ENCODE assay signal across 28 mouse cellular contexts in the genomic region with DNA sequence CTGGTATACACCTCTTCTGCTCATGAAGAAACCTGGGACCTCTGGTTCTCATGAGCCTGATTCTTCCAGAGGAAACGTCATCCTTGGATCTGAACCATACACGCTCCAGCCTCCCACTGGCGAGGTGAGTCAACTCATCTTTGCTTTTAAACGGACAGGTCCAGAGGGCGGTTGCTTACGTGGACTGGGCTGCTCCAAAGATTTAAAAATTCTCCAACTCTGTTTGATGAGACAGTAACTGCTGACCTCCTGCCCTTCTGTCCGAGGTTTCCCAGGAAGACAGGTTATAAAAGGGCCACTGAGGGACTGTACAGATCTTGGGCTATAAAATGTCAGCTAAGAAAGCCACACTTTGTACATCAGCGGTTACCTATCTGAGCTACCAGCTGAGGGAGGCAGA. TPM values are rescaled to one million over a fixed set of nuclear protein-coding genes. Genes with fewer than 3 reads are reported as not detected.
DNase-seq lines count a peak whose midpoint lies in the region; ATAC-seq and TF ChIP-seq lines count a peak whose summit lies in the region.
"Had no signal": no experiment of that assay in that cellular context is flagged by ENCODE, and none has a peak within 500 bp of the region (broad histone marks: within the 10 kb centered on the region; RNA-seq: fewer than 3 reads in every experiment).

No protein-coding gene starts in this region.

- no peak for TF ChIP-seq EP300 in liver, postnatal 0 days (IDR thresholded peaks at IDR 0.05; ENCODE audit: low read depth)

- no peak for TF ChIP-seq CTCF in liver, postnatal 0 days (IDR thresholded peaks at IDR 0.05; ENCODE audit: low read depth)

- H3K9ac ChIP-seq in kidney, embryonic 16.5 days (replicated peaks; ENCODE audit: low read length) = no peak overlapping the region
- no peak overlapping the region for H3K9ac ChIP-seq in kidney, embryonic 15.5 days
- H3K9ac ChIP-seq in liver, postnatal 0 days (replicated peaks) = no peak overlapping the region
- H3K9ac ChIP-seq in liver, embryonic 12.5 days = no peak overlapping the region
- H3K9ac ChIP-seq: embryonic facial prominence, embryonic 13.5 days; forebrain, embryonic 12.5 days; forebrain, embryonic 15.5 days; heart, embryonic 12.5 days; heart, embryonic 15.5 days had no signal

- 65% methylated on average over 8 of the region's 8 CpGs for whole genome bisulfite sequencing in kidney, embryonic 16.5 days
- 72% methylated on average over 8 of the region's 8 CpGs for WGBS in kidney, embryonic 15.5 days
- 60% methylated on average over 8 of the region's 8 CpGs for WGBS in liver, postnatal 0 days (ENCODE audit: insufficient replicate concordance)
- 71% methylated on average over 8 of the region's 8 CpGs for WGBS in liver, embryonic 12.5 days (ENCODE audit: insufficient replicate concordance)

- H3K9me3 ChIP-seq in kidney, embryonic 16.5 days (ENCODE audit: low read length) = no peaks in the 10 kb centered on the region
- H3K9me3 ChIP-seq in kidney, embryonic 15.5 days (replicated peaks) = no peaks in the 10 kb centered on the region
- H3K9me3 ChIP-seq in liver, postnatal 0 days (ENCODE audit: low read length) = no peaks in the 10 kb centered on the region
- no peaks in the 10 kb centered on the region for H3K9me3 ChIP-seq in liver, embryonic 12.5 days (replicated peaks)
- H3K9me3 ChIP-seq: embryonic facial prominence, embryonic 10.5 days; embryonic facial prominence, embryonic 13.5 days; forebrain, embryonic 12.5 days; forebrain, embryonic 15.5 days; heart, embryonic 12.5 days; heart, embryonic 15.5 days; hindbrain, embryonic 10.5 days had no signal

- no peak for ATAC-seq in kidney, embryonic 16.5 days (ENCODE audit: low FRiP score, low TSS enrichment)
- ATAC-seq in kidney, embryonic 15.5 days (replicated peaks; ENCODE audit: low FRiP score) = no peak
- peak; percentile 44; the same call in 1 of the 2 replicates for ATAC-seq in liver, postnatal 0 days
- no peak for ATAC-seq in liver, embryonic 12.5 days
- no peak for ATAC-seq in inflammation-experienced regulatory T-cells, adult 6 months
- ATAC-seq: activated CD4-positive, CD25-positive, alpha-beta regulatory T cell, adult 4 months; forebrain, embryonic 15.5 days had no signal

- H3K4me2 ChIP-seq in kidney, embryonic 16.5 days (replicated peaks; ENCODE audit: low read depth, low read length) = no peak overlapping the region
- no peak overlapping the region for H3K4me2 ChIP-seq in kidney, embryonic 15.5 days
- H3K4me2 ChIP-seq in liver, postnatal 0 days (ENCODE audit: low read depth, low read length) = no peak overlapping the region
- H3K4me2 ChIP-seq in liver, embryonic 12.5 days = no peak overlapping the region
- H3K4me2 ChIP-seq: embryonic facial prominence, embryonic 13.5 days; forebrain, embryonic 12.5 days; forebrain, embryonic 15.5 days; heart, embryonic 12.5 days; heart, embryonic 15.5 days had no signal

- DNase-seq in kidney, adult 11 months = peak; percentile 65
- peak; percentile 66 to 68 for DNase-seq in kidney, adult 8-10 months
- peak; percentile 28 for DNase-seq in liver, postnatal 0 days
- DNase-seq in lung, postnatal 4 days = no peak
- DNase-seq: adrenal gland, adult 8-10 months; adrenal gland, postnatal 25 days; cerebellum, adult 11-12 months; cerebellum, adult 8-10 months; cerebellum, postnatal 10 days; cerebellum, postnatal 36 days; embryo, embryonic 11 days; gastrocnemius, postnatal 25 days; heart, adult 18-20 months; heart, postnatal 10 days; heart, postnatal 36 days had no signal

- no peaks in the 10 kb centered on the region for H3K27me3 ChIP-seq in kidney, embryonic 16.5 days (ENCODE audit: insufficient read depth, low read length)
- H3K27me3 ChIP-seq in kidney, embryonic 15.5 days = no peaks in the 10 kb centered on the region
- H3K27me3 ChIP-seq in liver, postnatal 0 days (ENCODE audit: insufficient read depth, low read length) = no peaks in the 10 kb centered on the region
- H3K27me3 ChIP-seq in liver, embryonic 12.5 days (replicated peaks) = peaks cover 21% of the 10 kb centered on the region
- H3K27me3 ChIP-seq: embryonic facial prominence, embryonic 13.5 days; forebrain, embryonic 12.5 days; forebrain, embryonic 15.5 days had no signal

- H3K27ac ChIP-seq in kidney, embryonic 16.5 days (ENCODE audit: low read length) = no peak overlapping the region
- H3K27ac ChIP-seq in kidney, embryonic 15.5 days = no peak overlapping the region
- peak overlapping the region; percentile 48; the same call in 1 of the 2 replicates for H3K27ac ChIP-seq in liver, postnatal 0 days (ENCODE audit: low read depth)
- no peak overlapping the region for H3K27ac ChIP-seq in liver, embryonic 12.5 days
- H3K27ac ChIP-seq: embryonic facial prominence, embryonic 10.5 days; embryonic facial prominence, embryonic 13.5 days; forebrain, embryonic 12.5 days; forebrain, embryonic 15.5 days; heart, embryonic 15.5 days; hindbrain, embryonic 10.5 days had no signal

- no peaks in the 10 kb centered on the region for H3K36me3 ChIP-seq in kidney, embryonic 16.5 days (ENCODE audit: insufficient read depth, low read length)
- no peaks in the 10 kb centered on the region for H3K36me3 ChIP-seq in kidney, embryonic 15.5 days
- no peaks in the 10 kb centered on the region for H3K36me3 ChIP-seq in liver, postnatal 0 days (replicated peaks; ENCODE audit: insufficient read depth, low read length)
- H3K36me3 ChIP-seq in liver, embryonic 12.5 days = no peaks in the 10 kb centered on the region
- H3K36me3 ChIP-seq: embryonic facial prominence, embryonic 10.5 days; embryonic facial prominence, embryonic 13.5 days; forebrain, embryonic 12.5 days; forebrain, embryonic 15.5 days; heart, embryonic 12.5 days; heart, embryonic 15.5 days; hindbrain, embryonic 10.5 days had no signal

- peaks cover 5% of the 10 kb centered on the region; the same call in 1 of the 2 replicates for H3K4me1 ChIP-seq in kidney, embryonic 16.5 days (ENCODE audit: insufficient read depth, low read length)
- H3K4me1 ChIP-seq in kidney, embryonic 15.5 days = peaks cover 6% of the 10 kb centered on the region
- peaks cover 6% of the 10 kb centered on the region; the same call in 1 of the 2 replicates for H3K4me1 ChIP-seq in liver, postnatal 0 days (ENCODE audit: insufficient read depth)
- H3K4me1 ChIP-seq in liver, embryonic 12.5 days = peaks cover 10% of the 10 kb centered on the region

- no peak overlapping the region for H3K4me3 ChIP-seq in kidney, embryonic 16.5 days (ENCODE audit: low read length)
- no peak overlapping the region for H3K4me3 ChIP-seq in kidney, embryonic 15.5 days (replicated peaks)
- no peak overlapping the region for H3K4me3 ChIP-seq in liver, postnatal 0 days (ENCODE audit: low read depth, low read length)
- H3K4me3 ChIP-seq in liver, embryonic 12.5 days = no peak overlapping the region
- H3K4me3 ChIP-seq: embryonic facial prominence, embryonic 10.5 days; embryonic facial prominence, embryonic 13.5 days; erythroblast, embryonic 14.5 days; forebrain, embryonic 12.5 days; forebrain, embryonic 15.5 days; heart, embryonic 12.5 days; heart, embryonic 15.5 days; hindbrain, embryonic 10.5 days had no signal

RNA-seq across cellular contexts. Expression of a gene that starts 5.3 kb away (rescaled TPM):
- 44.8 and 50.0 TPM in 2 replicates for polyA plus RNA-seq in kidney, embryonic 16.5 days (2015; fragmentation: Nextera tagmentation; extraction: Ambion mirVana)
- 42.0 and 50.4 TPM in 2 replicates for polyA plus RNA-seq in kidney, embryonic 15.5 days (2015; fragmentation: Nextera tagmentation; extraction: Ambion mirVana)
- 26.2 and 29.1 TPM in 2 replicates for polyA plus RNA-seq in liver, postnatal 0 days (2015; fragmentation: Nextera tagmentation; extraction: Ambion mirVana)
- polyA plus RNA-seq in liver, embryonic 12.5 days (2016; fragmentation: Nextera tagmentation; extraction: Ambion mirVana) = 37.9 and 39.0 TPM in 2 replicates
- 100 to 1,000 TPM in 2 of 3 experiments, 10 to 100 TPM in 1; 95.1 to 126 (median 115) TPM for polyA plus RNA-seq in inflammation-experienced regulatory T-cells, adult 6 months (2017; shearing (Covaris generic))

RNA-seq across cellular contexts. Expression of a gene that starts 6.0 kb away (rescaled TPM):
- 88.5 and 88.7 TPM in 2 replicates for polyA plus RNA-seq in kidney, embryonic 16.5 days (2015; fragmentation: Nextera tagmentation; extraction: Ambion mirVana)
- 86.1 and 89.0 TPM in 2 replicates for polyA plus RNA-seq in kidney, embryonic 15.5 days (2015; fragmentation: Nextera tagmentation; extraction: Ambion mirVana)
- polyA plus RNA-seq in liver, postnatal 0 days (2015; fragmentation: Nextera tagmentation; extraction: Ambion mirVana) = 17.0 and 18.4 TPM in 2 replicates
- 63.7 and 68.9 TPM in 2 replicates for polyA plus RNA-seq in liver, embryonic 12.5 days (2016; fragmentation: Nextera tagmentation; extraction: Ambion mirVana)
- 10 to 100 TPM; 46.3 to 77.0 (median 59.8) TPM for polyA plus RNA-seq in inflammation-experienced regulatory T-cells, adult 6 months (2017; shearing (Covaris generic))

RNA-seq across cellular contexts. Expression of a gene that starts 27.8 kb away (rescaled TPM):
- polyA plus RNA-seq in kidney, embryonic 16.5 days (2015; fragmentation: Nextera tagmentation; extraction: Ambion mirVana) = 11.1 and 12.6 TPM in 2 replicates
- polyA plus RNA-seq in kidney, embryonic 15.5 days (2015; fragmentation: Nextera tagmentation; extraction: Ambion mirVana) = 10.7 and 11.5 TPM in 2 replicates
- polyA plus RNA-seq in liver, postnatal 0 days (2015; fragmentation: Nextera tagmentation; extraction: Ambion mirVana) = 8.3 and 8.4 TPM in 2 replicates
- polyA plus RNA-seq in liver, embryonic 12.5 days (2016; fragmentation: Nextera tagmentation; extraction: Ambion mirVana) = 16.5 and 17.2 TPM in 2 replicates
- 1 to 10 TPM in 1 of 3 experiments, under 1 TPM in 2; 0.50 to 5.3 (median 0.94) TPM for polyA plus RNA-seq in inflammation-experienced regulatory T-cells, adult 6 months (2017; shearing (Covaris generic))

Comparison
In these comparisons a context has a peak if more than half of its experiments do, and no peak if none do; other contexts are left out.
1. DNase-seq: peak in kidney, adult 11 months (single experiment), kidney, adult 8-10 months (2 of 2) and liver, postnatal 0 days (single experiment); none in lung, postnatal 4 days (0 of 2).